Mouse (Mus musculus): ENCODE results near the gene Hist1h2ak. TPM values are rescaled to one million over a fixed set of nuclear protein-coding genes. Genes with fewer than 3 reads are reported as not detected.
"Not testable (repeated sequence)": the region's sequence is repeated elsewhere in the genome, so short reads cannot be mapped to it uniquely, and the experiment has no call there.

Gene Hist1h2ak
- polyA plus RNA-seq (2015; fragmentation: Nextera tagmentation; extraction: Ambion mirVana): 6.0 and 7.6 TPM in 2 replicates

- peak within 1 kb of the TSS; percentile 76 for H3K4me2 ChIP-seq
- H3K27ac ChIP-seq (replicated peaks): peak within 1 kb of the TSS; percentile 94
- not testable (repeated sequence) for H3K9me3 ChIP-seq, H3K36me3 ChIP-seq, H3K27me3 ChIP-seq
- peaks cover 30% of the 10 kb centered on the region for H3K4me1 ChIP-seq (replicated peaks)
- 1% methylated on average over 47 of the region's 50 CpGs for WGBS
- ATAC-seq (ENCODE audit: low read depth): peak; percentile 95
- H3K9ac ChIP-seq: peak within 1 kb of the TSS; percentile 72
- H3K4me3 ChIP-seq: peak within 1 kb of the TSS; percentile 47
Observed at GRCm38 (mm10) chr13:21753524-21754285, at the start of gene Hist1h2ak, which contains the start of gene Hist1h2bn. TSS of gene Hist1h2ak (minus strand) at chr13:21753827. TSS of gene Hist1h2bn (plus strand) at chr13:21754123.

GRCm38 (mm10) chr13:21803058-21803457 is 49.4 kb upstream of the Hist1h2ak start:
- not testable (repeated sequence) for H3K4me1 ChIP-seq (replicated peaks); H3K4me3 ChIP-seq; H3K4me2 ChIP-seq; H3K9me3 ChIP-seq; H3K36me3 ChIP-seq; H3K9ac ChIP-seq; H3K27me3 ChIP-seq; H3K27ac ChIP-seq (replicated peaks)
- WGBS: no CpG with 5 or more reads among the region's 4 CpGs
- peak; percentile 69 for ATAC-seq (ENCODE audit: low read depth)

GRCm38 (mm10) chr13:21797163-21797562 is 43.5 kb upstream of the Hist1h2ak start:
- not testable (repeated sequence) for H3K9ac ChIP-seq; H3K4me2 ChIP-seq; ATAC-seq (ENCODE audit: low read depth); H3K4me1 ChIP-seq (replicated peaks); H3K4me3 ChIP-seq; H3K36me3 ChIP-seq; H3K9me3 ChIP-seq; H3K27me3 ChIP-seq; H3K27ac ChIP-seq (replicated peaks)

- Histone ChIP-seq H3K27me3 (no peaks in the 10 kb centered on the region), H3K4me1 (replicated peaks) (peaks cover 5% of the 10 kb centered on the region), H3K4me3 (no peak overlapping the region), H3K27ac (replicated peaks) (no peak overlapping the region), H3K36me3 (no peaks in the 10 kb centered on the region), H3K9ac (no peak overlapping the region), H3K4me2 (no peak overlapping the region), H3K9me3 (no peaks in the 10 kb centered on the region)
- no peak for ATAC-seq (ENCODE audit: low read depth)
- 92% methylated on average over 7 of the region's 7 CpGs for WGBS
Observed at GRCm38 (mm10) chr13:21795584-21795983, 42.0 kb upstream of the Hist1h2ak start.

GRCm38 (mm10) chr13:21790601-21791283 is 37.1 kb upstream of the Hist1h2ak start:
- Histone ChIP-seq H3K27ac (replicated peaks) (no peak overlapping the region), H3K4me2 (peak overlapping the region; percentile 46), H3K36me3 (no peaks in the 10 kb centered on the region), H3K9me3 (no peaks in the 10 kb centered on the region), H3K9ac (peak overlapping the region; percentile 57), H3K27me3 (no peaks in the 10 kb centered on the region), H3K4me1 (replicated peaks) (peaks cover 25% of the 10 kb centered on the region), H3K4me3 (peak overlapping the region; percentile 14; the same call in 1 of the 2 replicates)
- ATAC-seq (ENCODE audit: low read depth): no peak
- WGBS: 6% methylated on average over 18 of the region's 18 CpGs

GRCm38 (mm10) chr13:21789925-21790324 is 36.3 kb upstream of the Hist1h2ak start:
- Histone ChIP-seq H3K4me3 (no peak overlapping the region), H3K36me3 (no peaks in the 10 kb centered on the region), H3K9ac (no peak overlapping the region), H3K4me1 (replicated peaks) (peaks cover 27% of the 10 kb centered on the region), H3K27me3 (no peaks in the 10 kb centered on the region), H3K4me2 (no peak overlapping the region), H3K27ac (replicated peaks) (no peak overlapping the region), H3K9me3 (no peaks in the 10 kb centered on the region)
- 54% methylated on average over 6 of the region's 6 CpGs for WGBS
- no peak for ATAC-seq (ENCODE audit: low read depth)

- WGBS: 12% methylated on average over 17 of the region's 21 CpGs
- Histone ChIP-seq H3K4me1 (replicated peaks) (peaks cover 35% of the 10 kb centered on the region), H3K9me3 (no peaks in the 10 kb centered on the region), H3K36me3 (no peaks in the 10 kb centered on the region), H3K27ac (replicated peaks) (peak overlapping the region; percentile 77), H3K4me2 (peak overlapping the region; percentile 62), H3K4me3 (peak overlapping the region; percentile 39), H3K9ac (peak overlapping the region; percentile 58), H3K27me3 (no peaks in the 10 kb centered on the region)
- ATAC-seq (ENCODE audit: low read depth): peak; percentile 52; the same call in 1 of the 2 replicates
Observed at GRCm38 (mm10) chr13:21787760-21788593, 34.4 kb upstream of the Hist1h2ak start.

GRCm38 (mm10) chr13:21786899-21787629 is 33.4 kb upstream of the Hist1h2ak start, which contains the start of the genes Hist1h2an and Hist1h2bp:
TSS of gene Hist1h2an (minus strand) at chr13:21787218.
TSS of gene Hist1h2bp (plus strand) at chr13:21787461.
- H3K36me3 ChIP-seq, H3K9me3 ChIP-seq, H3K27me3 ChIP-seq: not testable (repeated sequence)
- peak within 1 kb of the TSS; percentile 64 for H3K9ac ChIP-seq
- peak within 1 kb of the TSS; percentile 77 for H3K27ac ChIP-seq (replicated peaks)
- peak within 1 kb of the TSS; percentile 39 for H3K4me3 ChIP-seq
- peak within 1 kb of the TSS; percentile 62 for H3K4me2 ChIP-seq
- ATAC-seq (ENCODE audit: low read depth): peak; percentile 95
- WGBS: under 1% methylated on average over 44 of the region's 63 CpGs
- H3K4me1 ChIP-seq (replicated peaks): peaks cover 43% of the 10 kb centered on the region

- H3K36me3 ChIP-seq: no peaks in the 10 kb centered on the region
- peaks cover 44% of the 10 kb centered on the region for H3K4me1 ChIP-seq (replicated peaks)
- H3K4me3 ChIP-seq: peak overlapping the region; percentile 39
- H3K9ac ChIP-seq: peak overlapping the region; percentile 64
- H3K27ac ChIP-seq (replicated peaks): peak overlapping the region; percentile 76
- WGBS: 1% methylated on average over 8 of the region's 8 CpGs
- H3K27me3 ChIP-seq: no peaks in the 10 kb centered on the region
- H3K9me3 ChIP-seq: no peaks in the 10 kb centered on the region
- ATAC-seq (ENCODE audit: low read depth): no peak
- H3K4me2 ChIP-seq: peak overlapping the region; percentile 62
Observed at GRCm38 (mm10) chr13:21786189-21786898, 32.7 kb upstream of the Hist1h2ak start.

GRCm38 (mm10) chr13:21784311-21784710 is 30.7 kb upstream of the Hist1h2ak start:
- WGBS: 13% methylated on average over 6 of the region's 6 CpGs
- Histone ChIP-seq H3K27ac (replicated peaks) (peak overlapping the region; percentile 59), H3K27me3 (no peaks in the 10 kb centered on the region), H3K4me2 (peak overlapping the region; percentile 80), H3K9me3 (no peaks in the 10 kb centered on the region), H3K9ac (peak overlapping the region; percentile 28), H3K36me3 (no peaks in the 10 kb centered on the region), H3K4me3 (0 out of 2 replicates have a peak overlapping the region, but pooled peaks have one; percentile 40), H3K4me1 (replicated peaks) (peaks cover 54% of the 10 kb centered on the region)
- ATAC-seq (ENCODE audit: low read depth): no peak

GRCm38 (mm10) chr13:21783734-21784161 is 30.1 kb upstream of the Hist1h2ak start:
- H3K9me3 ChIP-seq: no peaks in the 10 kb centered on the region

More at GRCm38 (mm10) chr13:21783734-21784161, 30.1 kb upstream of the Hist1h2ak start:
- H3K27ac ChIP-seq (replicated peaks): peak overlapping the region; percentile 59
- peaks cover 56% of the 10 kb centered on the region for H3K4me1 ChIP-seq (replicated peaks)
- no peak for ATAC-seq (ENCODE audit: low read depth)
- H3K36me3 ChIP-seq: no peaks in the 10 kb centered on the region
- peak overlapping the region; percentile 80 for H3K4me2 ChIP-seq
- H3K4me3 ChIP-seq: peak overlapping the region; percentile 40
- 2% methylated on average over 9 of the region's 9 CpGs for WGBS
- no peaks in the 10 kb centered on the region for H3K27me3 ChIP-seq
- peak overlapping the region; percentile 28 for H3K9ac ChIP-seq
